Mouse (Mus musculus) cerebellum, adult 8-10 months (tissue): ENCODE measurements at regions not wholly inside any gene's neighbourhood (a gene's known extent, or its start where the extent isn't known, plus 50 kb on each side); places are given as distances from the start of the nearest gene placed in this dataset.

Source experiments
- DNase-seq: peaks from one replicate; pipeline ENCODE4 v3.0.0; 2022

DNA sequence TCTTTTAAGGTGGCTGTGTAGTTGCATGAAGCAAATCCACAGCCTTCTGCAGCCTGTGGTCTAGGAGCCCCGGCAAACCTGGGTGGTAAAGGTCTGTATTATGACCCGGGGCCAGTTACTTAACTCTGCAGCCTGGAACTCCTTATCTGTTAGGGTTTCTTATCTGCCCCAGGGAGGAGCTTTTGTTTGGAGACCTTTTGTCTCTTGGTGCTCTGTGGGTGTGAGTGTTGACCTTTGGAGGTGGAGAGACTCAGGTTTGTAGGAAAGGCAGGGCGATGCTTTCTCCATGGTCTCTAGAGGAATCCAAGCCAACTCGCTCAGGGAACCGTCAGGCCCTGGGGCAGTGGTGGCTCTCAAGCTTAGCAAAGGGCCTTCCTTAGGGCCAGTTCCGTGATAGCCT is 127.8 kb upstream of the Ubr2 start:
- DNase-seq = no peak

DNA sequence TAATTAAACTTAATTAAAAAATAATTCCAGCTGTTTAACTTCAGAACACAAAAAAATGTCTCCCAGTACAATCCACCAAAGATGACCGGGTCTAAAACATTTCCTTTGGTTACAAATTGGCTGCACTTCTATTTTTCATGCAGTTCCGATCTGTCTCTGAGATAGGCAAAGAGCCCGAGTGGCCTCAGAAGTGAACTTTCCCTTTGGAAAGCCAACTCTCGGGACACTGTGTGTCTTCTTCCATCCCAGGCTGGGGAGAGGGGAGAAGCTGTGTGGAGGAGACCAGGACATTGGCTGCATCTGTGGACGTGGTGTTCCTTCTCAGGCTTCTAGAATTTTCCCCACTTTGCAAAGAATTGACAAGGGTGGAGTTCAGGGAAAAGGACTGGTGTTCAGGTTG is 125.0 kb upstream of the Ubr2 start:
- DNase-seq = no peak

DNA sequence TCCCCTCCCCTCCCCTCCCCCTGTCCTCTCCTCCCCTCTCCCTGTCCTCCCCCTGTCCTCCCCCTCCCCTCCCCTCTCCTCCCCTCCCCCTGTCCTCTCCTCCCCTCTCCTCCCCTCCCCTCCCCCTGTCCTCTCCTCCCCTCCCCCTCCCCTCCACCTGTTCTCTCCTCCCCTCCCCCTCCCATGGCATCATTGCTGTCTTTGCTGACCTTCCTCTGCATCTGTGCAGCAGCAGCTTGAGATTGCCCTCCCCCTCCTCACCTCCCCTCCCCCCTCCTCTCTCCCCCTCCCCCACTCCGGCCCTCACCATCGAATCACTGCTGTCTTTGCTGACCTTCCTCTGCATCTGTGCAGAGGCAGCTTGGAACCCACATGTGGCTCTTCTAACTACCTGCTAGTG is 123.4 kb upstream of the Ubr2 start:
- no peak for DNase-seq

DNA sequence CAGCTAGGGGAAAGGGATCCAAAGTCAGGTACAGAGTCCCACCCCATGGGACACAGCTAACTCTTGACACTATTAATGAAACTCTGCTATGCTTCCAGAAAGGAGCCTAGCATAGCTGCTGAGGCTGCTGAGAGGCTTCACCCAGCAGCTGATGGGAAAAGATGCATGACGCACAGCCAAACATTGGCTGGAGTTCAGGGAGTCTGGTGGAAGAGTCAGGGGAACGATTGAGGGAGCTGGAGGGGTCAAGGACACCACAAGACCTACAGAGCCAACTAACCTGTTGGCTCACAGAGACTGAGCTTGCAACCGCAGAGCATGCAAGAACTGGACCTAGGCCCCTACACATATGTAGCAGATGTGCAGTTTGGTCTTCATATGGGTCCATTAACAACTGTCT is 117.2 kb upstream of the Ubr2 start:
- DNase-seq = no peak

DNA sequence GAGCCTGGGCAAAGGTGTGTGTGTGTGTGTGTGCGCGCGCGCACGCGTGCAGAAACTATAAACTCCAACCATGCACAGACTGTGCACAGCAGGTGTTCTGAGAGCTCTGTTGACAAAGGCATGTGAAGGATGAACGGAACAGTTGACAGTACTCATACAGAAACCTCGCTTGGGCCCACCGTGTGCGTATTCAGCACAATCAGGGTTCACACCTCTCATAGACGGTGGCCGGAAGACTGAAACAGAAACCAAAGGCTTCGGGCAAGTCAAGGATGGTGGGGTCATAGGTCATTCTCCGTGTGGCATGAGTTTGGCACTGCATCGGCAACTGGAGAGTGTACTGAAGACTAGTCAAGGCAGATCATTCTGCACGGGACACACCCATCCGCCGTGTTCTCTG is 113.2 kb upstream of the Ubr2 start:
- DNase-seq = no peak

DNA sequence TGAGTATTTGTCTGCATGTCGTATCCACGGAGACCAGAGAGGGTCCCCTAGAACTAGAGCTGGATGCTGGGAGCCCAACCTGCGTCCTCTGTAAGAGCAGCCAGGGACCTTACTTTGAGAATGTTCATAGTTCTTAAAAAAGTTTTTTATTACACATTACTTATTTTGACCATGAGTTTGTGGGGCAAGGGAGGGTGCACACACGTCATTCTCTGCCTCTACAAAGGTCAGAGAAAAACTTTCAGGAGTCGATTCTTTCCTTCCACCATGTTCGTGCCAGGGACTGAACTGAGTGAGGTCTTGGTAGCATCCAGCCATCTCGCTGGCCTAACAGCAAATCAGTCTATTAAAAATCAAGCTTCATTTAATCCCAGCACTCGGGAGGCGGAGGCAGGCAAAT is 111.9 kb upstream of the Ubr2 start:
- no peak for DNase-seq

DNA sequence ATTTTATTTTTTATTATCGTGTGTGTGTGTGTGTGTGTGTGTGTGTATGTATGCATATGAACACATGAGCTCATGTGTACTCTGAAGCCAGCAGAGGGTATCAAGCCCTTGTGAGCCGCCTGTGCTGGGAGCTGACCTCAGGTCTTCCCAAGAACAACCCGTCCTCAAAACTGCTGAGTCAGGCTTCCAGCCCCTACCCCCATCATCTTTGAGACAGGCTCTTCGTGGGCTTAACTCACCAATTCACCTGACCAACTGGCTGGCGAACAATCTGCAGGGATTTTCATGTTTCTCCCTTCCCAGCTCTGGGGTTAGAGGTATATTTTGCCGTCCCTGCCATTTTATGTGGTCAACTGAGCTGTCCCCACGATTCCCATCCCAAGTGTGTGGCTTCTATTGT is 107.7 kb upstream of the Ubr2 start:
- DNase-seq = no peak

DNA sequence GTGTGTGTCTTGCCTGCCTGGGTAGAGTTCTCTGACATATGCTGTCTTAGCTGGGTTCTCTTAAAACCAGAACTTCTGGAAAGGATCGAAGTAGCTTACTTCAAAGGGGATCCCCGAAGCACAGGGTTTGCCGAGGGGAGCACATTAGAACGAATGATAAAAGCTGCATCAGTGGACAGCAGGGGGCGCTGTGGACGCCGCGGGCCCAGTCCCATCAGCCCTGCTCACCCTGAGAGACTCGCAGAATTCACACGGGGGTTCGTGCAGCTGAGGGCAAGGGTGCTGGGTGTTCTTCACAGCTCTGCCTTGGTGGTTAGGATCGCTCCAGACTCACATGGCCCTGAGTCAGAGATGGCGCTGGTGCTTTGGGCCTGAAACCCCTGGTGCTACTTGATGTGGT is 105.4 kb upstream of the Ubr2 start:
- DNase-seq = no peak

DNA sequence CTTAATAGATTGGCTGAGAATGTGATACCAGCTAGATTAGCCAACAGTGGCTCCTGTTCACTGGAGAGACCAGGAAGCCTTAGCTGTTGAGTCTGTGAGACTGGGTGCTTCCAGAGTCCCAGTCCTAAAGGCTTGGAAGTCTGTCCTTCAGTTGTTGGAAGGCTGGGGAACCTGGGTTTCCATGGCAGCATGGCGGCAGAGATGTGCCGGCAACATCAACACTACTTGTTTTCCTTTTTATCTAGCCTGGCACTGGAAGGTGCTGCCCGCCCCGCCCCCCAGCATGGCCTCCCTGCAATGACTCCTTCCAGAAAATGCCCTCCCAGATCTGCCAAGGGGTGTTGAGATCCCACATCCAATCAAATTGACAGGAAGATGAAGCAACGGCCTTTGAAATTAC is 104.8 kb upstream of the Ubr2 start:
- no peak for DNase-seq

DNA sequence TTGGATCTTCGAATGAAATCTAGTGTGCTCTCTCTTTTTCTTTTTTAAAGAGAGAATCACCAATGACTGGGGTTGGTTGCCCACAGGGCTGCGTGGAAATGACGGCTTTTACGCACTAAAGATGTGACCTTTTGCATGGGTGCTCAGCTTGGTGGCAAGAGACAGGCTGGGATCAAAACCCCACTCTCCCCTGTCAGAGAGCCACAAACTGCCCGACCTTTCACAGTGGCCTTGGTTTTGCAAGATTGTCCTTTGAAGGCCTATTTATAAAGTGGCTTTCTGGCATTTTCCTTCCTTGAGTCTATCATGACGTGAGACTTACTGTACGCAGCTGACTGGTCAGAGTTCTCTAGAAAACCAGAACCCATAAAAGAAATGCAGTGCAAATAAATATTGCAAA is 104.4 kb upstream of the Ubr2 start:
- no peak for DNase-seq

DNA sequence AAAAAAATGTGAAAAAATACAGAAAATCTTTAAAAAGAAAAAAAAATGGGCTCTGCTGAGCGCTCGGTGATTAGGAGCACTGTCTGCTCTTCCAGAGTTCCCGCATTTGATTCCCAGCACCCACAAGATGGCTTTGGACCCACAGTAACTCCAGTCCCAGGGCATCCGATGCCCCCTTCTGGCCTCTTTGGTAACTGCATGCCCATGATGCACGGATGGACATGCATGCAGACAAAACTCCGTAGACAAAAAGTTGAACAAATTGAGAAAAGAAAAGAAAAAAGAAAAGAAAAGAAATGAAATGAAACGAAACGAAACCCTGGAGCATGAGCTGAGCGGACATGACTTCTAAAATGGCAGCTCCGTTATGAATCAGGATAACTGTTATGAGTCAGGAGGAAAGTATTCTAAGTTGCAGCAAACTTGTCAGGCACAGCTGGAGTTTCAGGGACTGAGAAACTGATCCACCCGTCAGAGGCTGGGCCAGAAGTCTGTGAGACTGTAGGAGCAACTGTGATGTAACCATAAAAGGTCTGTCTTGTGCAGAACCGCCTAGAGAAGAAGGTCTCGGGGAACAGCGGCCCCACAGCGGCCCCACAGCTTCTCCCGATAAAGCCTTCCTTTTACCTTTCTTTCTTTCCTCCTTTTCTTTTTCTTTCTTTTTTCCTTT is 102.3 kb upstream of the Ubr2 start:
- no peak for DNase-seq

DNA sequence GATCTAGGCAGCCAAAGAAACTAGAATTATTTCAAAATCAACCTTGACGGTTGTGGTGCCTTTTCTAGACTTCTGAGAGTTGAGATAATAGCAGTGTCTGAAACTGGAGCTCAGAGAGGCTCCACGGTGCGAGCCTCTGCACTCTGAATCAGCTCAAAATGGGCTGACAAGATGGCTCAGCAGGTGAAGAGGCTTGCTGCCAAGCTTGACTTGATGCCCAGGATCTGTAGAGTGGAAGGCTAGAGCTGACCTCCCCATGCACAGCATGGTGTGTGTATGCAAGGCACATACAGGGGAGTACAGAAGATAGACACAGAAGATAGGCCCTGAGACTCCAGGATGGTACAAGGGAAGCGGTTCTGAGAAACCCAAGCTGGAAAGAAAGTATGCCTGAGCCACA is 100.5 kb upstream of the Ubr2 start:
- no peak for DNase-seq

DNA sequence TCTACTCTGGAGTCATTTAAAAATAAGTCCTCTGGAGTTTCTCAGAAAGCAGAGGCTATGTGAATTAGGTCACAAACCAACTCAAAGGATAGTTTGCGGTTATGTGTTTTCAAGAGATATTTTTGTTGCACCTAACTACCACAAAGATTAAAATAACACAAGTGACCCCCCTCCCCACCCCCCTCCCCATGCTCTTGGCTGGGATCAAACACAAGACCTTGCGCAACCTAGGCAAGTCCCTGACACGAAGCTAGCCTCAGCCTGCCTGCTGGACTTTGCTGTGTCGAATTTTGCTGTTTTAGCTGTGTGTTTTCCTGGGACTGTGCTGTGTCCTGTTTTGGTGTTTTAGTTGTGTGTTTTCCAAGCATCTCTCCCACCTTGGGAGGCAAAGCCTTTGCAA is 94.0 kb upstream of the Ubr2 start:
- no peak for DNase-seq

DNA sequence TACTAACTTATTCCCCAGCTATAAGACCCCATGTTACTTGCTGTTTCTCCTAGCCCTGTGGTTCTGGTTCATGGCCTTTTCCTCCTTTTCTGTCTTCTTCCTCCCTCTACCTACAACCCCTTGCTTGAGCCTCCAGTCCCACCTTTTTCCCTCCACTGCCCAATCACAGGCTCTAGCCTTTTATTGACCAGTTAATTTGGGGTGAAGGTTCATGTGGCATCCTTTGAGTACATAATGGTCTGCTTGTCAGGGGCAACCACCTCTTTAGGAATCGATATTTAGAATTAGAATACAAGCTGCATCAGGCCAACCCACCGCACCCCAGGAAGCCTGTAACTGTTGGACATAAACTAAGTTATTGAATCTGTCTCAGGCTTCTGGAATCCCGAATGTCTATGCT is 84.8 kb upstream of the Ubr2 start:
- DNase-seq = no peak

DNA sequence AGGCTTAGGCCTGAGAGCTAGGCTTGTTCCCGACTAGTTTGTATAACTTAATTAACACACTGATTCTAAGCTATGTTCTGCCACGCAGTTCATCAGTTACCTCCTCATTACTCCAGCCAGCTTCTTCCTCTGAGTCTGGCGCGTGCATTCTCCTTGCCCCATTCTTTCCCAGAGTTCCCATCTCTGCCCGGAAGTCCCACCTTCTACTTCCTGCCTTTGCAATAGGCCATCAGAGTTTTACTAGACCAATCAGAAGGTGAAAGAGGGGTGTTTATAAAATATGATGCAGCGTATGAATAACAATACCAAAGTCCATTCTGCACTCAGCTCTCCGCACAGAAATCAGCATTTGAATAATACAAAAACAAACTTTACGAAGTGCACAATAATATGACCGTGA is 81.7 kb upstream of the Ubr2 start:
- no peak for DNase-seq

DNA sequence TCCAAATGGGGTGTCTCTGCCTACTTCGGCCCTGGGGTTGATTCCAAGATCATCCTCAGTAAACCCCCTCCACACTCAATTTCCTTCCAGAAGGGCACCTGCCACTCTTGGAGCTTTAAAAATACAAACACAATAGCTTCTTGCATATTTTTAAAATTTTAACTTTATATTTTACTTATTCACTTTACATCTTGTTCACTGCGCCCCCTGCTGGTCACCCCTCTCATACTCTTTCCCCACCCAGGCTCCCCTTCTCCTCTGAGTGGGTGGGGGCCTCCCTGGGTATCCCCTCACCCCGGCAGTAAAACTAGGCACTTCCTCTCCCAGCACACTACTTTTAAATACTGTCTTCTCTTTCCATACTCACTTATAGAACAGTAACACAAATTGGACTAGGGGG is 79.4 kb upstream of the Ubr2 start:
- DNase-seq = no peak

DNA sequence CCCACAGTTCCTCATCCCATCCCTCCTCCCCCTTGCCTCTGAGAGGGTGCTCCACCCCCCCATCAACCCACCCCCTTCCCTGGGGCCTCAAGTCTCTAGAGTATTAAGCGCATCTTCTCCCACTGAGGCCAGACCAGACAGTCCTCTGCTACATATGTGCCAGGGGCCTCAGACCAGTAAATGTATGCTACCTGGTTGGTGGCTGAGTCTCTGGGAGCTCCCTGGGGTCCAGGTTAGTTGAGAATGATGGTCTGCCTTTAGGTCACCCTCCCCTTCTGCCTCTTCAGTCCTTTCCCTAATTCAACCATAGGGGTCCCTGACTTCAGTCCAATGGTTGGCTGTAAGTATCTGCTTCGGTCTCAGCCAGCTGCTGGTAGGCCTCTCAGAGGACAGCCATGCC is 58.9 kb upstream of the Ubr2 start:
- DNase-seq = no peak

DNA sequence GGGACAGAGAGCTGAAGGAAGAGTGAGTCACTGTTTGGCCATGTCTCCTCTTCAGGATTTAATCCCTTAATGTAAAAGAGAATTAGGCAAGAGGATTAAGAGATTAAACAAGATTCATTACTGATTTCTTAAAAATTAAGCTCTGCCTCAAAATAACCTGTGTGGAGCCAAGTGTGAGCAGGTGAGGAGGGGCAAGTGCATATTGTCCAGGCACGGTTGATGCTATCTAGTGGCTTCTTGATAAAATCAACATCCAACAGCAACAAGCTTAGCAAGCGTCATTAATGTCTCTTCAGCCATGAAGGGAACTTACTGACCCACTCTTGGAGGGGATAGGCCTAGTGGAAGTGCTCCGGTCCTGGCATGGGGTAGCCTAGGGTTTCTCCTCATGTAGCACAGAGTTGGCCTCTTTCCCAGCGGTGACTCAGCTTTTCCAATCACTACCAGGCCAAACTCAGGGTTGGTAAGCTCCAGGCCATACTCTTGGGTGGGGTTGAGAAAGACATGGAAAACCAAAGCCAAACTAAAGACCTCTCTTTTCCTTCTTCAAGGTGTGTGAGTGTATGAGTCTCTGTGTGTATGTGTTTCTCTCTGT is 55.0 kb upstream of the Ubr2 start:
- no peak for DNase-seq

DNA sequence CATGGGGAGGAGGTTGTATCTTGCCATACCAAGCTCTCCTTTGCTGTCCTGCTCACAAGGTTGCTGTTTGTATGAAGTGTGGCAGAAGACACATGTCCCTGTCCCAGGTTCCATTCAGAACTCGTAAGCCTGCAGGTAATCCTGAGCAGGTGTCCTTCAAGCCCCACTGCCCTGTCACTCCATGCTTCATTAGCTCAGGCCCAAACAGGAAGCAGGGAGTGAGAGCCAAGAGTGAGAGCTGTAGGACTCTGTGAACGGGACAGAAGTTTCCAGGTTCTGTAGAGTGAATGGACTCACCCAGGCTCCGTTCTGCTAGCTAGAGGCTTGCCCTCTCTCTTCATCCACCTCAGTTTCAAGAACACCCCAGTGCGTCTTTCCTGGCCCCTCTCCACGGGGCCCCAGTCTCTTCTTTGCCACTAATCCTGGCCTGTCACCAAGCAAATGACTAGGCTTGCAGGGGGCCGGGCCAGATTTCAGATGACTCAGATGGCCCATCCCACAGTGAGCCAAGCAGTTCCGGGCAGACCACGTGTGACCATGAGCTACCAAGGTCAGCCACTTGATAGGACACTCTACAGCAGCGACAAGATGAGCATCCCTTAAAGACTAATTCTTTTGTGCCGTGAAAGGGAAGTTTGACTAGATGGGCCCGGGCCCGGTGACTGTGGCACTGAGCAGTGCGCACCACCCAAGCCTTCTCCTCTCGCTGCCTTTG is 54.4 kb upstream of the Ubr2 start:
- no peak for DNase-seq

DNA sequence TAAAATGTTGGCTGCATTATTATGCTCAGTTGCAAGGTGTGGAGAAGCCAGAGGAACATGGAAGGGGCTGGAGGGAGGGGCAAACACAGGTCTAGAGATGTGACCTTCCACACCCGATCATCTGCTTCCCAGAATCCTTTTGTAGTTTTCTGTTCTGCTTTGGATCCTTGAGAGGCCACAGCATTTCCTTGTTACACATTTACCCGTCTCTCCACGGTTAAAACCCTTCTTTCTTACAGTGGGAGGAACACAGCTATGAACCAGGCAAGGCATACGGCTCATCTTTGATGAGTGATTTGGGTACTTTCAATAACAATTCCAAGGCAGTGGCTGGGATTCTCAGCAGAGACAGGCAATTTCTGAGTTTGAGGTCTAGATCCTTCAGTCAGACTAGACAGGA is 53.6 kb upstream of the Ubr2 start:
- DNase-seq = no peak

DNA sequence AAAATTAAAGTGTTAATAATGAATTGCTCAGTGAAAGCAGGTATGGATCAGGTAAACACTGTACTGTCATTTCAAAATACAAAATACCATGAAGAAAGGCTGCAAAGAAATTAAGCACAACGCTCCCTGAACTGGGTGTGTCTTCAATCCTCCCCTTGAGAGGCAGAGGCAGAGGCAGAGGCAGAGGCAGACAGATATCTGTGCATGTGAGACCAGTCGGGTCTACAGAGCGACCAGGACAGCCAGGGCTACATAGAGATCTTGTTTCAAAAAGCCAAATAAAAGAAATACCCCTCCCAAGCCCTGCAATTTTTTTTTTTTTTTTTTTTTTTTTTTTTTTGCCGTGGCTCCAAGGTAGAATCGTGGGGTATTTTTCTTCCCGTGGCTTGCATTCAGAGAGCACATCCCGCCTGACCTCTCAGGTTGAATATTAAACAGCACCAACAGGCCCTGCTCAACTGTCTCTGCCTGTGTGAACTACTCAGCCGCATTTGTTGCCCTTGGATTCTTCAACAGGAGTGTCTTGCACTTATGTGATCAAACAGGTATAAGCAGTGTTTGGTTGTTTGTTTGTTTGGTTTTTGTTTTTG is 50.8 kb upstream of the Ubr2 start:
- no peak for DNase-seq
